Mouse (Mus musculus) layer of hippocampus, postnatal 14 days (tissue): Measurements from ENCODE around the gene 4932429P05Rik. TPM values are rescaled to one million over a fixed set of nuclear protein-coding genes. Genes with fewer than 3 reads are reported as not detected.

Experiments used
- DNase-seq, 2 experiments: peaks; one replicate each; pipeline ENCODE4 v3.0.0; 2021 to 2022; ENCODE audit warnings: low spot score in 2 of 2, mixed read lengths in 1 of 2
- long read RNA-seq, 2 experiments: library from polyadenylated mRNA; stranded (forward); transcript quantifications; one replicate each; pipeline ENCODE4 v2.0.0; 2021
- total RNA-seq, 2 experiments: library from RNA; stranded (reverse); gene quantifications; 2 replicates each; pipeline ENCODE4 v1.2.3; 2021

Gene 4932429P05Rik
- not detected for total RNA-seq
- long read RNA-seq, experiment 1, result 0 reads
- long read RNA-seq, experiment 2, result 0 reads

GRCm38 (mm10) chrX:89751968-89752367, at the start of gene 4932429P05Rik:
Gene 4932429P05Rik (plus strand): TSS chrX:89752268.
- DNase-seq, result no peak

Other genes with a start within 250 kb of the 4932429P05Rik start
- gene 4930415L06Rik, start 180.6 kb downstream of the 4932429P05Rik start, total RNA-seq, result not detected